In genomic region chr16:18617370-18618065, GRCm38 (mm10) we compare ENCODE assay signal across 8 mouse cellular contexts. TPM values are rescaled to one million over a fixed set of nuclear protein-coding genes. Genes with fewer than 3 reads are reported as not detected.
A peak's percentile ranks its signal among the peaks of the same experiment; 100 is the strongest.
DNase-seq lines count a peak whose midpoint lies in the region; ATAC-seq lines count a peak whose summit lies in the region.

No protein-coding gene starts in this region.

- H3K9me3 ChIP-seq in hindbrain, embryonic 12.5 days (replicated peaks) = no peaks in the 10 kb centered on the region

- H3K4me3 ChIP-seq in hindbrain, embryonic 12.5 days = peak overlapping the region; percentile 27

- H3K27me3 ChIP-seq in hindbrain, embryonic 12.5 days = peaks cover 80% of the 10 kb centered on the region

- DNase-seq in Muller cell, postnatal 12 days (ENCODE audit: inconsistent ontology term) = peak; percentile 77
- DNase-seq in cerebellum, adult 9-11 months = peak; percentile 86
- DNase-seq in frontal cortex, postnatal 10 days (ENCODE audit: low spot score in 2 of 2) = peak; percentile 69 to 86
- DNase-seq in layer of hippocampus, postnatal 10 days (ENCODE audit: low spot score in 2 of 2) = peak; percentile 97
- DNase-seq in lung, postnatal 14 days = peak; percentile 92
- peak; percentile 66 for DNase-seq in retina, adult 2 months (ENCODE audit: low read depth, low spot score)
- DNase-seq in thymus, postnatal 36 days = peak; percentile 81 to 86

- peak overlapping the region; percentile 32; the same call in 1 of the 2 replicates for H3K9ac ChIP-seq in hindbrain, embryonic 12.5 days

- peak; percentile 55 for ATAC-seq in hindbrain, embryonic 12.5 days (ENCODE audit: low FRiP score)

- H3K27ac ChIP-seq in hindbrain, embryonic 12.5 days = no peak overlapping the region

- H3K36me3 ChIP-seq in hindbrain, embryonic 12.5 days = peaks cover 6% of the 10 kb centered on the region

- H3K4me2 ChIP-seq in hindbrain, embryonic 12.5 days (replicated peaks) = peak overlapping the region; percentile 50

- WGBS in hindbrain, embryonic 12.5 days = 2% methylated on average over 27 of the region's 27 CpGs

- H3K4me1 ChIP-seq in hindbrain, embryonic 12.5 days = peaks cover 20% of the 10 kb centered on the region

RNA-seq across cellular contexts. Expression of gene Gp1bb, which starts 4.7 kb away (rescaled TPM):
- polyA plus RNA-seq in hindbrain, embryonic 12.5 days (2016; fragmentation: Nextera tagmentation; extraction: Ambion mirVana) = 10.1 and 11.1 TPM in 2 replicates
- 1 to 10 TPM; 4.9 to 5.4 TPM for total RNA-seq in layer of hippocampus, postnatal 10 days (2021)

RNA-seq across cellular contexts. Expression of gene Gm49601, which starts 8.7 kb away (rescaled TPM):
- polyA plus RNA-seq in hindbrain, embryonic 12.5 days (2016; fragmentation: Nextera tagmentation; extraction: Ambion mirVana) = 12.6 and 13.5 TPM in 2 replicates
- total RNA-seq in layer of hippocampus, postnatal 10 days (2021) = 10 to 100 TPM; 84.8 to 98.2 TPM

RNA-seq across cellular contexts. Expression of gene Sept5, which starts 12.2 kb away (rescaled TPM):
- 98.7 and 105 TPM in 2 replicates for polyA plus RNA-seq in hindbrain, embryonic 12.5 days (2016; fragmentation: Nextera tagmentation; extraction: Ambion mirVana)
- 100 to 1,000 TPM; 543 to 588 TPM for total RNA-seq in layer of hippocampus, postnatal 10 days (2021)

RNA-seq across cellular contexts. Expression of gene Tbx1, which starts 27.0 kb away (rescaled TPM):
- polyA plus RNA-seq in hindbrain, embryonic 12.5 days (2016; fragmentation: Nextera tagmentation; extraction: Ambion mirVana) = 15.4 and 15.5 TPM in 2 replicates
- total RNA-seq in layer of hippocampus, postnatal 10 days (2021) = 1 to 10 TPM; 1.9 to 2.7 TPM
